Mouse (Mus musculus): ENCODE results near the gene Gm42417.
"Not testable (repeated sequence)": the region's sequence is repeated elsewhere in the genome, so short reads cannot be mapped to it uniquely, and the experiment has no call there.

Gene Gm42417

DNA sequence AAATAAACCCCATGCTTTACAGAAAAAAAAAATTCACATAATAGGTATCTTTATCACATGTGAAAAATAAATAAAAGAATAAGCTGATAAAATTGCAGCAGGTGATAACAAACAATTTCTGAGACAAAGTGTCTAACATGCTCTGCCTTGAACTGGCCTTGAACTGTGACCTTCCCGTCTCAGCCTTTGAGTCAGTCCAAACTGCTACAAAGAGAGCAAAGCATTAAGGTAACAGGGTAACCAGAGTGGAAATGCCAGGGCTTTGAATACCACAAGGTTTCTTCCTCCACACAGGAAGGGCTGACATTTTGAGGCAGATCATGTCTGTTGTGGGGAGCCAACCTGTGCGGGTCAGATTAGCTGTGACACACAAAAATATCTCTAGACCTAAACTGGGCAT, 6.2 kb upstream of the Gm42417 start:
- DNase-seq: no peak

- DNase-seq: no peak
Observed at GRCm38 (mm10) chr1:36542925-36543324, 3.7 kb upstream of the Gm42417 start.

GRCm38 (mm10) chr1:36541844-36542243, 2.6 kb upstream of the Gm42417 start:
- DNase-seq: peak; percentile 76

GRCm38 (mm10) chr1:36540807-36541206, 1.6 kb upstream of the Gm42417 start:
- no peak for DNase-seq

GRCm38 (mm10) chr1:36540132-36540531, 903 bp upstream of the Gm42417 start:
- no peak for DNase-seq

DNA sequence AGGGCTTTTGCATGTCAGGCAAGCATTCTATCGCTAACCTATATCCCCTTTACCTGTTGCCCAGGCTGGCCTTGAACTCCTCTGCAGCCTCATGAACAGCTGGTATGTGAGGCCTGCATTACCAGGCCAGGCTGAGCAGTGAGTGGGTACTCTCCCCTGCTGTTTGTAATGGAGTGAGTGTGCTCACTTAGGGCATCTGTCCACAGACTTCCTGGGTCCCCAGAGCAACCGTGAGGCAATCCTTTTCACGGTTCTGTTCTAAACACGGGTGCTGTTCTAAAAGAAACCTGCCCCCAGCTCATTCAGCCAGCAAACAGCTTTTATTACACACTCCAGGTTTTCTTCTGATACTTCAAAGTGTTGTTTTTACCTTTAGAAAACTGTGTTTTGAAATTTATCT, 502 bp downstream of the Gm42417 start:
- DNase-seq: no peak

DNA sequence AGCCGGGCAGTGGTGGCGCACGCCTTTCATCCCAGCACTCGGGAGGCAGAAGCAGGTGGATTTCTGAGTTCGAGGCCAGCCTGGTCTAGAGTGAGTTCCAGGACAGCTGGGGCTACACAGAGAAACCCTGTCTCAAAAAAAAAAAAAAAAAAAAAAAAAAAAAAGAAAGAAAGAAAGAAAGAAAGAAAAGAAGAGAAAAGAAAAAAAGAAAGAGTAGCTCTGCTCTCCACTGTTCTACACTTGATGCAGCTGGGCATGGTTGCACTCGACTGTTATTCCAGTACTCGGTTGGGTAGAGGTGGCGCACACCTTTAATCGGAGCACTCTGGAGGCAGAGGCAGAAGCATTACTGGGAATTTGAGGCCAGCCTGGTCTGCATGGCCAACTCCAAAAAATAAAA, 2.4 kb downstream of the Gm42417 start, which contains the start of gene Ankrd23:
Ankrd23 (minus strand) TSS at position 101 of the 400 bp plus-strand sequence.
- DNase-seq: not testable (repeated sequence)

DNA sequence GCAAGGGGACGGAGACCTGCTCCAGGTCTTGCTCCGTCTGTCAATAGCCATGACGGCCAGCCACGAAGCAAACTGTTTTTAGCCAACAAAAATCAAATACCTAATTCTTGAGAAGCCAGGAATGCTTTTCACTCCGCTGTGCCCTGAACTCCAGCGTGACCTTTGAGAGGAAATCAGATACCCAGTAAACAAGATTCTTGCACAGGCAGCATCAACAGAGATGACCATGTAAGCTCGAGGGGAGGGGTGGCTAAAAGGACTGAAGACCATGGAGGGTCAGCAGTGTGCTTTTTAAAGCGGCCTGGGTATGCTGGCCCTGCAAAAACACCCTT, 2.9 kb downstream of the Gm42417 start:
- no peak for DNase-seq

GRCm38 (mm10) chr1:36535477-36536396, 3.5 kb downstream of the Gm42417 start:
- DNase-seq: peak; percentile 75

GRCm38 (mm10) chr1:36534595-36535058, 4.6 kb downstream of the Gm42417 start:
- no peak for DNase-seq

GRCm38 (mm10) chr1:36533546-36533945, 5.7 kb downstream of the Gm42417 start:
- DNase-seq: no peak

- DNase-seq: no peak
Observed at GRCm38 (mm10) chr1:36531461-36531860, 7.8 kb downstream of the Gm42417 start.

GRCm38 (mm10) chr1:36530962-36531361, 8.3 kb downstream of the Gm42417 start:
- no peak for DNase-seq

DNA sequence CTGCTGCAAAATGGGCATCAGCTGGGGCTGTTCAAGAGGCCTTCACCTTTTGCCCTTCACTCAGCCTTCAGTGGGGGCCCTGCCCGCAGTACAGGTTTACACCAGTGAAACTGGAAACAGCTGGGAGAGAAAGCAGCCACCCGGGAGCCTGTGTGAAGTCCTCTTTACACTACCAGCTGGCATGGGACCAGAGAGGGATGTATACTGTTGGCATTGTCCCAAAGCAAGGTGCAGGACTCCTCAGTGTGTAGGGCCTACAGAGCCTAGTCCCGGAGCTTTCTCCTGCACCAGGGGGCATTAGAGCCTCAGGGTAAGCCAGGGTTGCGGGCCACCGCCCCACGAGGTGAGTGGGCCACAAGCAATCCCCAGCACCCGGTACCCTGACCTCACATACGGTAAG, 8.7 kb downstream of the Gm42417 start:
- DNase-seq: no peak

- DNase-seq: no peak
Observed at GRCm38 (mm10) chr1:36529875-36530274, 9.4 kb downstream of the Gm42417 start.

GRCm38 (mm10) chr1:36529274-36529673, 10.0 kb downstream of the Gm42417 start:
- DNase-seq: no peak

DNA sequence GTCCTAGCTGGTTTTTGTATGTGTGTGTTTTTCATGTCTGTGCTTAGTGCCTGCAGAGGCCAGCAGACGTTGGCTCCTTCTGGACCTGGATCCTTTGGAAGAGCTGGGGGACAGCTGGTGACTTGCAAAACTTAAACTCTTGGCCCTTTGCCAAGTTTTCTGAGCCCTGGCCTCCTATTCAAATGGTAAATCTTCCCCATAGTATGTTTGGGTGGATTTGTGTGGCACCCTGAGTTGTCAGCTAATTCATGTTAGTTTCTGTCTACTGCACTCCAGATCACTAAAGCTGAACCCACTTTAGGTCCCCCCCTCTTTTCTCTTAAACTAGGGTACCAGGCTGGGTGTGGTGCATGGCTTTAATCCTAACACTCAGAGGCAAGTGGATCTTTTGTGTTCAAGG, 10.9 kb downstream of the Gm42417 start:
- DNase-seq: no peak

- no peak for DNase-seq
Observed at GRCm38 (mm10) chr1:36526903-36527302, 12.3 kb downstream of the Gm42417 start.

GRCm38 (mm10) chr1:36525774-36526173, 13.5 kb downstream of the Gm42417 start:
- no peak for DNase-seq

DNA sequence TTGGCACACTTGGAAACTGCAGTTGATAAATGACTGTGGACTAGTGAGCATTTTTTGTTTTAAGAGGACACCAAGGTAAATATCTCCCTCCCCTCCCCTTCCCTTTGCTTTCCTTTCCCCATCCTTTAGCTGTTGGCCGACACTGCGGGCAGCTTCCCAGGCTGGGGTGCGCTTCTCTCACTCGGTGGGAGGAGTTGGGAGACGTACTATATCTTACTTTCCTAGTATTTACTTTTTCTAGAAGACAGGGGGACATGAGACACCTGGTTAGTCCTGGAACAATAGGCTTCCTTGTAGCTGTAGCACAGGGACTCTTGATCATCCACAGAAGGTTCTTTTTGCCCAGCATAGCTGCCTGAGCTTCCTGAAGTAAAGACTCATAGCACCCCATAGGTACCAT, 15.2 kb downstream of the Gm42417 start:
- DNase-seq: no peak

- DNase-seq: no peak
Observed at GRCm38 (mm10) chr1:36523332-36524013, 15.8 kb downstream of the Gm42417 start.

GRCm38 (mm10) chr1:36522210-36522609, 17.0 kb downstream of the Gm42417 start:
- no peak for DNase-seq

- DNase-seq: no peak
Observed at GRCm38 (mm10) chr1:36519626-36520025, 19.6 kb downstream of the Gm42417 start.

GRCm38 (mm10) chr1:36518259-36518658, 21.0 kb downstream of the Gm42417 start:
- DNase-seq: no peak
